Mouse (Mus musculus) neural tube, embryonic 12.5 days (tissue): Measurements from ENCODE around the gene Zfp408. TPM values are rescaled to one million over a fixed set of nuclear protein-coding genes. Genes with fewer than 3 reads are reported as not detected.

Experiments
- ATAC-seq: fragments of 200-750 bp; cut with Nextera tagmentation; 2 replicates; pipeline ENCODE4 v1.8.0; 2017; ENCODE audit warnings: low read depth, mild to moderate bottlenecking, moderate TSS enrichment, moderate library complexity; ENCODE audit not compliant: low FRiP score
- H3K27ac ChIP-seq: fragments of 300-500 bp; sonication (generic); 2 replicates; pipeline ENCODE4 v1.5.1; 2016
- H3K27me3 ChIP-seq: fragments of 300-500 bp; sonication (generic); replicated peaks from 2 replicates; pipeline ENCODE4 v1.6.1; 2016; ENCODE audit warnings: mild to moderate bottlenecking
- H3K36me3 ChIP-seq: fragments of 300-500 bp; sonication (generic); 2 replicates; pipeline ENCODE4 v1.6.1; 2016; ENCODE audit warnings: mild to moderate bottlenecking
- H3K4me1 ChIP-seq: fragments of 300-500 bp; sonication (generic); 2 replicates; pipeline ENCODE4 v1.6.1; 2016
- H3K4me2 ChIP-seq: fragments of 300-500 bp; sonication (generic); replicated peaks from 2 replicates; pipeline ENCODE4 v1.6.1; 2016; ENCODE audit warnings: mild to moderate bottlenecking
- H3K4me3 ChIP-seq: fragments of 300-500 bp; sonication (generic); 2 replicates; pipeline ENCODE4 v1.5.1; 2016
- H3K9ac ChIP-seq: fragments of 300-500 bp; sonication (generic); 2 replicates; pipeline ENCODE4 v1.6.1; 2016; ENCODE audit warnings: mild to moderate bottlenecking
- H3K9me3 ChIP-seq: fragments of 300-500 bp; sonication (generic); 2 replicates; pipeline ENCODE4 v1.6.1; 2016; ENCODE audit warnings: mild to moderate bottlenecking
- WGBS: fragments of 180-500 bp; shearing (Covaris S2); methylation state at CpG from one replicate; pipeline ENCODE4 v1.1.7; 2016; 5-methylcytosine and 5-hydroxymethylcytosine counted together
- polyA plus RNA-seq: library from polyadenylated mRNA; unstranded; fragments of >200 nt; fragmentation: Nextera tagmentation; extraction: Ambion mirVana; gene quantifications from 2 replicates; pipeline ENCODE4 v1.2.1, GENCODE M21; 2016

The Zfp408 gene
- polyA plus RNA-seq, 1 experiment from 2014 or later, result 11.5 TPM

DNA sequence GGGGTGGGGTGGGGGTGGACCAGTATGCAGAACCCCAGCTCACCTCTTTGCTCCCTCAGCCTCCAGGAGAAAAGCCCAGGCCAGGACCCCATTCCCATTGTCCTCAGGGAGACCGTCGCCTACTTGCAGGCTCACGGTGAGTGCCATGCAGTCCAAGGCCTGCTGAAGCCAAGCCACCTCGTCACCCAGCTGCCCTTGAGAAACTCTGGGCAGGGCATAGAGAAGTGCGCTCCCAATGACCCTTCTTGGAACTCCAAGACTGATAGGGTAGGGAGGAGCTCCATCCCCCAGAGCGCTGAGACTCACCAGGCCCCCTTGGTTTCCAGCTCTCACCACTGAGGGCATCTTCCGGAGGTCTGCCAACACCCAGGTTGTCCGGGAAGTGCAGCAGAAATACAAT lies 19.7 kb upstream of the Zfp408 start:
- no peak overlapping the region for H3K4me2 ChIP-seq
- 91% methylated on average over 8 of the region's 8 CpGs for WGBS
- H3K36me3 ChIP-seq, result peaks cover 78% of the 10 kb centered on the region
- H3K27me3 ChIP-seq, result no peaks in the 10 kb centered on the region
- no peak for ATAC-seq
- no peaks in the 10 kb centered on the region for H3K9me3 ChIP-seq
- no peak overlapping the region for H3K27ac ChIP-seq
- H3K9ac ChIP-seq, result no peak overlapping the region
- no peak overlapping the region for H3K4me3 ChIP-seq
- no peaks in the 10 kb centered on the region for H3K4me1 ChIP-seq

DNA sequence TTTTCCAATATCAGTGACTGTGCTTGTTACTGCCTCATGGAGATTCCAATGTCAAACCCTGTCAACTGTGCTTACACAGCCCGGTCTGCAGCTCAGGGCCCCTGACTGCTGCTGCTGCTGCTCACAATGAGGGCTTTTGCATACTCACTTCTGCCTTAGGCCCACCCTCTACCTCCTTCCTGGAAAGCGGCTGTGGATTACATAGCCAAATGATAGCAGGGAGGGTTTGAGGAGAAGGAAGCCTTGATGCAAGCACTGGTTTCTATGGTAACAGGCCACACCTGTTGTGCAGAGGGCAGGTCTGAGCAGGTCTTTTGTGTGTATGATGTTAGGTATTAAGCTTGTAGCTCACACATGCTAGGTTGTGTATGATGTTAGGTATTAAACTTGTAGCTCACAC lies 18.2 kb upstream of the Zfp408 start:
- H3K27me3 ChIP-seq, result no peaks in the 10 kb centered on the region
- H3K27ac ChIP-seq, result no peak overlapping the region
- H3K4me1 ChIP-seq, result no peaks in the 10 kb centered on the region
- no peak for ATAC-seq
- H3K36me3 ChIP-seq, result peaks cover 82% of the 10 kb centered on the region
- no peak overlapping the region for H3K4me3 ChIP-seq
- WGBS, result 86% methylated on average over 2 of the region's 2 CpGs
- no peak overlapping the region for H3K9ac ChIP-seq
- no peak overlapping the region for H3K4me2 ChIP-seq
- H3K9me3 ChIP-seq, result no peaks in the 10 kb centered on the region

DNA sequence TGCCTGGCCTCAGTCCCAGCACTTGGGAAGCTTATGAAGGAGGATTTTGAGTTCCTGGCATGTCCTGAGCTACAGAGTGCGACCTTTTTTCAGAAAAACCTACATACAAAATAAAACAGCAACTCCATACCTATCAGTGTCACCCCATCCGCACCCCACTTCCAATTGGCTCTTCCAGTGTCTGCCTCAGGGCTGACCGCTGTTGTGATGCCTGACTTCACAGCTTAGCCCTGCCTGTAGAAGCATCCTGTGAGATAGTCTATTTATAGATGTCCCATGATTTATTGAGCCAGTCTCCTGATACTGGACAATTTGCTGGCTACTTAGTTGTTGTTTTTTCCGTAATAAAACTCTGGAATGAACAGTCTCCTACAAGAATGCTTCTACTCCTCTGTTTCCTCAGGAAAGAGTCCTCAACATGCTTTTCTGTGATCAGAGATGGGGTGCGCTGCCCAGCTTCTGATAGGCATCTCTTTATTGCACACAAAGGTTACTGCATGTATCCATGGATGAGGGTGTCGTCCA lies 16.9 kb upstream of the Zfp408 start:
- H3K27me3 ChIP-seq, result no peaks in the 10 kb centered on the region
- H3K36me3 ChIP-seq, result peaks cover 88% of the 10 kb centered on the region
- no peak overlapping the region for H3K27ac ChIP-seq
- H3K9me3 ChIP-seq, result no peaks in the 10 kb centered on the region
- H3K4me1 ChIP-seq, result no peaks in the 10 kb centered on the region
- ATAC-seq, result no peak
- H3K4me2 ChIP-seq, result no peak overlapping the region
- no peak overlapping the region for H3K4me3 ChIP-seq
- 93% methylated on average over 6 of the region's 6 CpGs for WGBS
- H3K9ac ChIP-seq, result no peak overlapping the region

DNA sequence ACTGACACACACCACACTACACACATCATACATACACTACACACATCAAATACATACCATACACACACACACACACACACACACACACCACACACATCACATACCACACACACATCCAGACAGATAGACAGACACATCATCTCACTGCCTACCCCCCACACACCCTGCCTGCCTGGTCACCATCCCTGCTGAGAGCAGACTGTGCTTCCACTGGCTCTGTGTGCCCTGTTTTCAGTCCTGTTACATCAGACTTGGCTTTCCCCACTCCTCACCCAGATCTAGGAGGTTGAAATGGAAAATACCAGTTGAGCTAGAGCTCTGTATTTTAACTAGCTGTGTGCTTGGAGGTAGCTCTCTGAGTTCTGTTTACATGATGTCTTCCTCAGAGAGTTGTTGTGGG lies 15.2 kb upstream of the Zfp408 start:
- no peaks in the 10 kb centered on the region for H3K9me3 ChIP-seq
- no peaks in the 10 kb centered on the region for H3K27me3 ChIP-seq
- H3K36me3 ChIP-seq, result peaks cover 82% of the 10 kb centered on the region
- no peaks in the 10 kb centered on the region for H3K4me1 ChIP-seq
- ATAC-seq, result no peak
- no peak overlapping the region for H3K27ac ChIP-seq
- H3K4me2 ChIP-seq, result no peak overlapping the region
- H3K4me3 ChIP-seq, result no peak overlapping the region
- no peak overlapping the region for H3K9ac ChIP-seq

DNA sequence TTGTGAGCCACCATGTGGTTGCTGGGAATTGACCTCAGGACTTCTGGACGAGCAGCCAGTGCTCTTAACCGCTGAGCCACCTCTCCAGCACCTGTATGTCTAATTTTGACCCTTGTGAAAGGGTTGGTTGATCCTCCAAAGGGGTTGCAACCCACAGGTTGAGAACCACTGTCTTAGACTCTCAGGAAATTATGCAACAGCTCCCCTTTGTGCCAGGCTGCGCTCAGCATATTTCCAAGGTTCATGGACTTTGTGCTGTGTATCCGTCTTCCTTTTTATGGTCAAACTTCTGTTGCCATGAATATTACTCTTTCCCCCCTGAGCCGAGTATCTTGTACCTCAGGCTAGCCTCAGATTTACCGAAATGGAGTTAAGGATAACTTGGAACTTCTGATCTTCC lies 11.4 kb upstream of the Zfp408 start:
- Histone ChIP-seq H3K36me3 (peaks cover 82% of the 10 kb centered on the region), H3K9me3 (no peaks in the 10 kb centered on the region), H3K27ac (no peak overlapping the region), H3K4me3 (no peak overlapping the region), H3K4me1 (no peaks in the 10 kb centered on the region), H3K9ac (no peak overlapping the region), H3K27me3 (no peaks in the 10 kb centered on the region), H3K4me2 (no peak overlapping the region)
- no peak for ATAC-seq
- 94% methylated on average over 6 of the region's 6 CpGs for WGBS

DNA sequence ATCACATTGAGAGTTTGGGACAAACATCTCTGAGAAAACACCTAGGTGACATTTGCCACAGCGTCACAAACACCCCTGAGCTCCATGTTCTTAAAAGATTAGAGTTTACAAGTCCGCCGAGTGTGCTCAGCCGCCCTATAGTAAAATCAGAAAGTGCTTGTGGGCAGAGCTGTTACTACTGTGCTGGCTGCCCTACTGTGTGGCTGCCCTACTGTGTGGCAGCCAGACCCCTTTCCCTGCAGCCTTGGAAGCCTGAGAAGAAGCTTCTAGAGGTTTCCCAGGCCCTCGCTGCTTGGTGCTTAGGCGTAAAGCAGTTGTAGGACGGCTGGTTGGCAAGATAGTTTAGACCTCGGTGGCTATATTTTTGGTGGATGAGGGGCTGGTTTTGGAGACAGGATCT lies 10.1 kb upstream of the Zfp408 start:
- no peak overlapping the region for H3K27ac ChIP-seq
- no peak overlapping the region for H3K9ac ChIP-seq
- H3K4me3 ChIP-seq, result no peak overlapping the region
- WGBS, result 93% methylated on average over 8 of the region's 8 CpGs
- peaks cover 88% of the 10 kb centered on the region for H3K36me3 ChIP-seq
- no peak for ATAC-seq
- no peak overlapping the region for H3K4me2 ChIP-seq
- H3K9me3 ChIP-seq, result no peaks in the 10 kb centered on the region
- H3K4me1 ChIP-seq, result no peaks in the 10 kb centered on the region
- H3K27me3 ChIP-seq, result no peaks in the 10 kb centered on the region

DNA sequence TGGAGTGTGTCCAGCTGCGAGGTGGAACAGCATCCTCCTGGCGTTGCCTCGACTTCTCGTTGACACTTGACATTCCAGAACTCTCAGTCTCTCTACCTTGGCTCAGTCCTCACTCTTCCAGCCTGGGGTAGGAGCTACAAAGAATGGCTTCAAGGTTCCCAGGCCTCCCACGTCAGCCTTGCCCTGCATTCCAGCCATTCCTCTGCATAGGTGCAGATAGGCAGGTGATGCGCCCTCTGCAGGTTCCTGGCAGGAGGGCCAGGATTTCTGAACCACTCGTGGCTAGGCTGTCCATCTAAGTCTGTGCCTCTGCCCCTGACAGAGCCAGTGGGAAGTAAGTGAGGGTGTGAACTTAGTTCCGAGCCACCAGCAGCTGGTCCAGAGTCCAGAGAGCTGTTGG lies 7.2 kb upstream of the Zfp408 start:
- H3K27me3 ChIP-seq, result no peaks in the 10 kb centered on the region
- H3K4me2 ChIP-seq, result no peak overlapping the region
- no peak overlapping the region for H3K27ac ChIP-seq
- 81% methylated on average over 8 of the region's 8 CpGs for WGBS
- no peak overlapping the region for H3K4me3 ChIP-seq
- H3K36me3 ChIP-seq, result peaks cover 74% of the 10 kb centered on the region
- no peak overlapping the region for H3K9ac ChIP-seq
- no peak for ATAC-seq
- H3K9me3 ChIP-seq, result no peaks in the 10 kb centered on the region
- 0 out of 2 replicates have a peak, but pooled peaks cover 9% of the 10 kb centered on the region for H3K4me1 ChIP-seq

DNA sequence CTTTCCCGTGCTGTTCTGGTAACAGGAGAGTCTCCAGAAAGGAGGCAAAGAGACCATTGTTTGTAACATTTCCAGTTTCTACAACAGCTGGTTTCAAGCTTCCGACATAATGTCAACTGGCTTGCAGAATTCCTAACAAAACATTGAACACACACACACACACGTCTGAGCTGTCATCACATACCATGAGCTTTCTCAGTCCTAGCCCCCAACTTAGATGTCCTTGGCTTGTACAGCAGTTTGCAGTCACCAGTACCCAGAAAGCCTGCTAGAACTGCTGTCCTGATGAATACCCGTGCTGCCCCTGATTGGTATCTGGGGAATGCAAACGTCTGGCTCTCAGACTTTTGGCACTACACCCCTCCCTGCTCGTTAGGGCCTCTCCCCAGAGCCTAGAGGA lies 6.2 kb upstream of the Zfp408 start:
- H3K4me2 ChIP-seq, result no peak overlapping the region
- H3K9ac ChIP-seq, result no peak overlapping the region
- ATAC-seq, result no peak
- H3K4me3 ChIP-seq, result no peak overlapping the region
- 79% methylated on average over 6 of the region's 6 CpGs for WGBS
- peaks cover 65% of the 10 kb centered on the region for H3K36me3 ChIP-seq
- H3K9me3 ChIP-seq, result no peaks in the 10 kb centered on the region
- H3K4me1 ChIP-seq, result peaks cover 14% of the 10 kb centered on the region
- no peaks in the 10 kb centered on the region for H3K27me3 ChIP-seq
- H3K27ac ChIP-seq, result no peak overlapping the region

DNA sequence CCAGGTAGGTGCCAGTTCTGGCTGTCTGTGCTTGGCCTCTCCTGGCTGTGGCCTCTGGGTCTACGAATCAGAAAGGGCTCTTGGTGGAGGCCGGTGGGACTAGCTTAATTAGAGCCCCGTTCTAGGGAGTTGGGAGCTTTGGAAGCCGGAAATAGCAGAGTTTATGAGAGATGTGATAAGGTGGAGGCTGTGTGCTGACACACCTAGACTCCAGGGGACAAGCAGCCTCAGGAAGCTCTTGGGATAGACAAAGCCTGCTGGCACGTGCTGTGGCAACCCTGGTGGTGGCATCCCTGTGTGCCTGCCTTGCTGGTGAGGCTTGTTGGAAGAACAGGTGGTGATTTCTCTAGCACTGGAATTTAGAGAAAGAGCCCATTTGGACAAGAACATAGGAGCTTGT lies 5.8 kb upstream of the Zfp408 start:
- 94% methylated on average over 5 of the region's 5 CpGs for WGBS
- no peak overlapping the region for H3K27ac ChIP-seq
- H3K27me3 ChIP-seq, result no peaks in the 10 kb centered on the region
- no peak overlapping the region for H3K9ac ChIP-seq
- no peak overlapping the region for H3K4me2 ChIP-seq
- no peak overlapping the region for H3K4me3 ChIP-seq
- peaks cover 64% of the 10 kb centered on the region for H3K36me3 ChIP-seq
- no peaks in the 10 kb centered on the region for H3K9me3 ChIP-seq
- no peak for ATAC-seq
- H3K4me1 ChIP-seq, result peaks cover 19% of the 10 kb centered on the region

DNA sequence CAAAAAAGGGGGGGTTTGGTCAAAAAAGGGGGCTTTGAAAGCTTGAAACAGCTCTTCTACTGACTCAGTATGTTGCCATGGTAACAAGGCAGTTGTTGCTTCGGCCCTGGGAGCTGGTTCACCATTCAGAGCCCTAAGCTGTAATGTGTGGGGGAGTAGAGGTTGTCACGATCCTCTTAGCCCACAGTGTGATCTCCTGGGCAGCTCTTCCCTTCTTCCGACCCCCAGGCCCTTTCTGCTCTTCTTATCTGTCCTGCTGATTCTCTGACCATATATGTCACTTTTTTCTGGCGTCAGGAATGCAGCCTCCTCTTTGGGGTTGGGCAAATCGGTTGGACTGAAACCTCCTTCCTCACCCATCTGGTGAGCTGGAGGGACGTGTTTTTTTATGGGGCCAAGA lies 3.3 kb upstream of the Zfp408 start:
- no peak for ATAC-seq
- Histone ChIP-seq H3K36me3 (peaks cover 47% of the 10 kb centered on the region), H3K27me3 (no peaks in the 10 kb centered on the region), H3K27ac (no peak overlapping the region), H3K9ac (no peak overlapping the region), H3K9me3 (no peaks in the 10 kb centered on the region), H3K4me2 (no peak overlapping the region), H3K4me3 (no peak overlapping the region), H3K4me1 (peaks cover 28% of the 10 kb centered on the region)
- WGBS, result 61% methylated on average over 6 of the region's 6 CpGs

DNA sequence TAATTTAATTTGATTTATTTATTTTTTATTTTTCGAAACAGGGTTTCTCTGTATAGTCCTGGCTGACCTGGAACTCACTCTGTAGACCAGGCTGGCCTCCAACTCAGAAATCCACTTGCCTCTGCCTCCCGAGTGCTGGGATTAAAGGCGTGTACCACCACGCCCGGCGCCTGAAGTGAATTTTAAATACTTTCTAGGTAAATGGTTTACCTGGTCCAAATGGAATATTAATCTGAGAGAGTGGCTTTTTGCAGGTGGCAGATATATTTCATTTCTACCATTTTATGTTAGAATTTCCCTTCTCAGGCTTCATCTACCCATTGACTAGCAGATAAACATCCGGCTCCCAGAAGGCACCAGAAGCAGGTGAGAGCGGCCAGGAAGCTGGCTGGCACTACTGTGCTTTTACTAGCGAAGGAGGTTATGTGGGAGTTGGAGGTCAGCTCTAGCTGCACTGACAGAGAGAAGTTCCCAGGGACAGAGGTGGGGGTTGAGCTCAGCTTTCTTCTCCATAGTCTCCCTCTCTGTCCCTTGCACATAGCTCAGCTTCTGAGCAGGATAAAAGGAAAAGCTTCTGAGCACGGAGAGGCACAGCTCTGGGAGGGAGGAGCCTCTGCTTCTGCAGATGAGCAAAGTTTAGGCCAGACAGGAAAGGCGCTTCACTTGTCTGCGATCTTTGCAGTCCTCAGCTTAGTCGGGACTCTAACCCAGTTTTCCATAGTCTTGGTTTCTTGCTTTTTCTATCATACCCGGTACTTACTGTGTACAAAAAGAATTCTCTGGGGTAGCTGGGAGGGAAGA lies 2.1 kb upstream of the Zfp408 start:
- H3K27ac ChIP-seq, result no peak overlapping the region
- peaks cover 28% of the 10 kb centered on the region for H3K4me1 ChIP-seq
- H3K4me2 ChIP-seq, result no peak overlapping the region
- 90% methylated on average over 14 of the region's 14 CpGs for WGBS
- no peak overlapping the region for H3K9ac ChIP-seq
- H3K9me3 ChIP-seq, result no peaks in the 10 kb centered on the region
- peaks cover 47% of the 10 kb centered on the region for H3K36me3 ChIP-seq
- no peaks in the 10 kb centered on the region for H3K27me3 ChIP-seq
- ATAC-seq, result no peak
- no peak overlapping the region for H3K4me3 ChIP-seq

DNA sequence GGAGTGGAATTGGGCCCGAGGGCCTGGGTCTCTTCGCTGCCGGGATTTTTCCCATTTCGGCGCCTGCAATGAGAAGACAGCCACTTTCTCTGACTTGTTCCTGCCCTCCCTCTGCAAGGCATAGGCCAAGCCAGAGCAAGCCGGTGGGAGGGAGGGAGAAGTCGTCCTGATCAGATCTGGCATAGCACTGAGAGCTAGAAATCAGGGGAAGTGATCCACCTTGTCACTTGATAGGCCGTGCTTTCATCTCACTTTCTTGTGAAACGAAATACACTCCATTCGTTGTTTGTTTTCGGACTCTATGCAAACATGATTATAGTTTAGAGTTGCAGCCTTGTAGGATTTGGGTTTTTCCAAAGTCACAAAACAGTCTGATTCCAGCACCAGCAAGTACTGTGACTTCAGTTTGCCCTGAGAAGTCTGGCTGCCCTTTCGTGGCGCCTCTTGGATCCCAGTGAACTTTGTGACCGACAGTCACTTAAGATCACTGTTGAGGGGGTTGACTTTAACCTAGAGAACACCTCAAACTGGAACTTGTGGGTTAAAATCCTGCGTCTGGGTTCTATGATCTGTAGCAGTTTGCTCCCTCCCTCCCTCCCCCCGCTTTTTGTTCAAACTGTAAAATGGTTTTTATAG lies 887 bp upstream of the Zfp408 start:
- peaks cover 28% of the 10 kb centered on the region for H3K4me1 ChIP-seq
- 0 out of 2 replicates have a peak overlapping the region, but pooled peaks have one; percentile 33 for H3K27ac ChIP-seq
- H3K4me2 ChIP-seq, result peak overlapping the region; percentile 96
- H3K9ac ChIP-seq, result peak overlapping the region; percentile 53
- no peaks in the 10 kb centered on the region for H3K27me3 ChIP-seq
- H3K9me3 ChIP-seq, result no peaks in the 10 kb centered on the region
- WGBS, result 19% methylated on average over 16 of the region's 16 CpGs
- peak overlapping the region; percentile 87 for H3K4me3 ChIP-seq
- peak; percentile 46 for ATAC-seq
- H3K36me3 ChIP-seq, result peaks cover 47% of the 10 kb centered on the region
